Mouse (Mus musculus): ENCODE data around the gene Snap47. TPM values are rescaled to one million over a fixed set of nuclear protein-coding genes. Genes with fewer than 3 reads are reported as not detected.

Snap47 gene
- polyA plus RNA-seq, 1 experiment from 2014 or later: 634 TPM

DNA sequence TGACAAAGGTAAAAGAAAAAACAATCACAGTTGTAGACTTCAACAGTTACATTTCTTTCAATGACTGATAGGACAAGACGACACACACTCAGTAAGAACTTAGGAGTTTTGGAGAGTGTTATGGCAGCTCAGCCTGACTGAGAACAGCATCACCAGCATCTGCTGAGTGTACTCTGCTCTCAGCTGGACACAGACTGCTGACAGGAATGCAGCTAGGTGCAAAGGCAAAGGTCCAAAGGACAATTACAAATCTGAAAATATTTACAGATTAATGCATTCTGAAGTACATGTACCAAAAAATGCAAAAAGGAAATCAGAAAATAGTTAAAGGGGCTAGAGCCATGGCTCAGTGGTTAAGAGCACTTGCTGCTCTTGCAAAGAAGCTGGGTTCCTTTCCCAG lies 21.0 kb downstream of the Snap47 start:
- no peak overlapping the region for H3K27ac ChIP-seq (ENCODE audit: low read depth, low read length)
- no peak for ATAC-seq
- no peaks in the 10 kb centered on the region for H3K27me3 ChIP-seq (replicated peaks; ENCODE audit: control insufficient read depth, insufficient read depth, low read length)
- H3K36me3 ChIP-seq (ENCODE audit: control insufficient read depth, insufficient read depth, low read length): peaks cover 15% of the 10 kb centered on the region
- H3K4me3 ChIP-seq (ENCODE audit: low read length): no peak overlapping the region
- no peak overlapping the region for H3K9ac ChIP-seq (ENCODE audit: low read depth, low read length)
- H3K4me2 ChIP-seq (ENCODE audit: low read length): no peak overlapping the region
- no peaks in the 10 kb centered on the region for H3K9me3 ChIP-seq (ENCODE audit: control insufficient read depth, low read length)
- no peaks in the 10 kb centered on the region for H3K4me1 ChIP-seq (ENCODE audit: control insufficient read depth, insufficient read depth, low read depth, low read length)
- 90% methylated on average over 1 of the region's 1 CpGs for WGBS

DNA sequence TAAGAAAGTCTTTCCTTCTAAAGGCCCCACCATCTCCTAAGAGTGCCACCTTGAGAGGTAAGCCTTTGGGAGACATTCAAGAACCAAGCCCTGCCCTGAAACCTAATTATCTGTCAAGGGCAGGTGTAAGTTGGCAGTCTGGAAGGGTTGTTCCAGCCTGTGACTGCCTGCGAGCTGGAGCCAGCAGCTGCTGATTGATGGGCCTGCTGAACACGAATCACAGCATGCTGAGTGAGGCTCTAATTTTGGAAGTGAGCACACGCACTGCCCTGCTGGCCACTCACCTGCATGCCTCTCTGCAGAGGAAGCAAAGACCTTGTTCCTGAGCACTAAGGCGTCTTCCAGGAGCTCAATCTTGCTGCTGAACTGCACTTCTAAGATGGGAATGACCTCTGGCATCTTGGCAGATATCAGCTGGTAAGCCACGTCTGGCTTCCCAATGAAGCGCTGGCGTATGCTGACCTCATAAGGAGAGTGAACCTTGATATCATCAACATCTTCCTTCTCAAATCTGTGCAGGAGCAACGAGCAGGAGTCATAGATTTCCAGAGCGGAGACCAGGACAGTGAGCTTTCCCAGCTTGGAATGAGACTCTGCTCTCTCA lies 22.8 kb downstream of the Snap47 start:
- peaks cover 18% of the 10 kb centered on the region for H3K36me3 ChIP-seq (ENCODE audit: control insufficient read depth, insufficient read depth, low read length)
- WGBS: 89% methylated on average over 9 of the region's 9 CpGs
- ATAC-seq: no peak

DNA sequence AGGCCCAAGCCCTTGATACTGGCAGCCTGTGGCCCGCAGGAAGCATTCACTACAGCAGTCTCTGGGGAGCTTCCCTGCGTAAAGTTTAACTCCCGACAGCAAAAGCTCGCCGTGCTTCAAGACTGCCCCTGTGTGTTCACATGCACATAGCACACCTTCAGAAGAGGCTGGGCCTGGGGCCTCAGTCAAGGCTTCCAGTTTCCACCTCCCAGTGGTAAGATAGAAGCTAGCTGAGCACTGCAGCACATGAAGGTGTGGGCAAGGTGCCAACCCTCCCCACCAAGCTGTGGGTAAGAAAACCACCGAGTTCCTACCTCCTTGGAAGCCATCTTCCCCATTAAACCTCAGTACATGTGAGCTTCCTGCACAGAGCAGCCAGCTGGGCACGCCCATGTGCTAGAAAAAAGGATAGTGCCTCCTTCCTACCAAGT lies 25.3 kb downstream of the Snap47 start:
- no peak for ATAC-seq
- Histone ChIP-seq H3K9me3 (ENCODE audit: control insufficient read depth, low read length) (no peaks in the 10 kb centered on the region), H3K9ac (ENCODE audit: low read depth, low read length) (no peak overlapping the region), H3K27me3 (replicated peaks; ENCODE audit: control insufficient read depth, insufficient read depth, low read length) (no peaks in the 10 kb centered on the region), H3K36me3 (ENCODE audit: control insufficient read depth, insufficient read depth, low read length) (peaks cover 27% of the 10 kb centered on the region), H3K27ac (ENCODE audit: low read depth, low read length) (no peak overlapping the region), H3K4me1 (ENCODE audit: control insufficient read depth, insufficient read depth, low read depth, low read length) (no peaks in the 10 kb centered on the region), H3K4me3 (ENCODE audit: low read length) (no peak overlapping the region), H3K4me2 (ENCODE audit: low read length) (no peak overlapping the region)
- 50% methylated on average over 7 of the region's 7 CpGs for WGBS

More for the DNA sequence above, 22.8 kb downstream of the Snap47 start:
- no peak overlapping the region for H3K4me2 ChIP-seq (ENCODE audit: low read length)
- H3K4me3 ChIP-seq (ENCODE audit: low read length): no peak overlapping the region
- H3K27me3 ChIP-seq (replicated peaks; ENCODE audit: control insufficient read depth, insufficient read depth, low read length): no peaks in the 10 kb centered on the region
- H3K9me3 ChIP-seq (ENCODE audit: control insufficient read depth, low read length): no peaks in the 10 kb centered on the region
- no peaks in the 10 kb centered on the region for H3K4me1 ChIP-seq (ENCODE audit: control insufficient read depth, insufficient read depth, low read depth, low read length)
- H3K27ac ChIP-seq (ENCODE audit: low read depth, low read length): no peak overlapping the region
- H3K9ac ChIP-seq (ENCODE audit: low read depth, low read length): no peak overlapping the region

DNA sequence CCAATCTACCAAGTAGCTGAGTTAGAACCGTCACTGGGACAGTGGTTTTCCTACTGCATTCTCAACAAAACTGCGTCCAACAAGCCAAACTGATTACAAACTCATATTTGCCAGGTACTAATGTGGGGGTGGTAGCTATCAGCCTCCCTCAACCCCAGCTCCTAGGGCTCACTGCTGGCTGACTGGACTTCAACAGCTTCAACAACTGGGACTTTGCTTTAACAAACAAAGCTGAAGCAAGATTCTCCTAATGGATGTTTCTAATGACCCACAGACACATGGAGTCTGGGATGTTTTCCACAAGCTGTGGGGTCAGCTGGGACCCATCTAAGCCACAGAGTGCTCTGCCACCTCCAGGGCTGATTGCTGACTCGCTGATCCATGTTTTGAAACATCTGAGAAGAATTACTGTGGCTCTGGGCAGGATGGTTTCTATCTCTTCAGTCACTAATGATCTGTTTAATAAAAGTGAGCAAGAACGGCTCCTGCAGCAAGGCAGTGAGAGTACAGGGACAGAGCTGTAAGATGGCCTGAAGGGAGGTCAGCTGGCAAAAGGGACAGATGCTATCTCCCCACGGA lies 27.9 kb downstream of the Snap47 start:
- H3K9ac ChIP-seq (ENCODE audit: low read depth, low read length): no peak overlapping the region

DNA sequence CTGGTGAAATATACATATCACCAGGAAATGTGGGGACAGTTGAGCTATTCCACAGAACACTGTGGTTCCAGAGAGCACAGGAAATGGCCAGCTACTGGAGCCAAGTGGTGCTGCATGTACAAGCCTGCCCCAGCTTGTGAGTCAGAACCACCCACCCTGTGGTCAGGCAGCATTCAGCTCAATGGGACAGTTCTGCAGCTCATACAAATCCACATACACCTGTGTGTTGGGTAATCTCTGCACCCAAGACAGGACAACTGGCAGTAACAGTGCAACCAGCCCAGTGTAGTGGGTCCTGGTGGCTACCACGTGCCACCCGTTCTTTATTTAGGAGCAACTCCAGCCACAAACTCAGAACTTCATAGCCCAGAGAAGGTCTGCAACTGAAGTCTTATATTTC lies 29.0 kb downstream of the Snap47 start:
- no peak overlapping the region for H3K9ac ChIP-seq (ENCODE audit: low read depth, low read length)
- no peak overlapping the region for H3K4me3 ChIP-seq (ENCODE audit: low read length)
- no peaks in the 10 kb centered on the region for H3K27me3 ChIP-seq (replicated peaks; ENCODE audit: control insufficient read depth, insufficient read depth, low read length)
- no peak for ATAC-seq
- H3K9me3 ChIP-seq (ENCODE audit: control insufficient read depth, low read length): no peaks in the 10 kb centered on the region
- peaks cover 21% of the 10 kb centered on the region for H3K36me3 ChIP-seq (ENCODE audit: control insufficient read depth, insufficient read depth, low read length)
- WGBS: 95% methylated on average over 2 of the region's 2 CpGs
- H3K4me2 ChIP-seq (ENCODE audit: low read length): no peak overlapping the region
- no peak overlapping the region for H3K27ac ChIP-seq (ENCODE audit: low read depth, low read length)
- H3K4me1 ChIP-seq (ENCODE audit: control insufficient read depth, insufficient read depth, low read depth, low read length): no peaks in the 10 kb centered on the region

More for the DNA sequence above, 27.9 kb downstream of the Snap47 start:
- Histone ChIP-seq H3K4me3 (ENCODE audit: low read length) (no peak overlapping the region), H3K27ac (ENCODE audit: low read depth, low read length) (no peak overlapping the region), H3K9me3 (ENCODE audit: control insufficient read depth, low read length) (no peaks in the 10 kb centered on the region), H3K36me3 (ENCODE audit: control insufficient read depth, insufficient read depth, low read length) (peaks cover 30% of the 10 kb centered on the region), H3K4me1 (ENCODE audit: control insufficient read depth, insufficient read depth, low read depth, low read length) (no peaks in the 10 kb centered on the region), H3K4me2 (ENCODE audit: low read length) (no peak overlapping the region), H3K27me3 (replicated peaks; ENCODE audit: control insufficient read depth, insufficient read depth, low read length) (no peaks in the 10 kb centered on the region)
- no peak for ATAC-seq
- 84% methylated on average over 5 of the region's 5 CpGs for WGBS

DNA sequence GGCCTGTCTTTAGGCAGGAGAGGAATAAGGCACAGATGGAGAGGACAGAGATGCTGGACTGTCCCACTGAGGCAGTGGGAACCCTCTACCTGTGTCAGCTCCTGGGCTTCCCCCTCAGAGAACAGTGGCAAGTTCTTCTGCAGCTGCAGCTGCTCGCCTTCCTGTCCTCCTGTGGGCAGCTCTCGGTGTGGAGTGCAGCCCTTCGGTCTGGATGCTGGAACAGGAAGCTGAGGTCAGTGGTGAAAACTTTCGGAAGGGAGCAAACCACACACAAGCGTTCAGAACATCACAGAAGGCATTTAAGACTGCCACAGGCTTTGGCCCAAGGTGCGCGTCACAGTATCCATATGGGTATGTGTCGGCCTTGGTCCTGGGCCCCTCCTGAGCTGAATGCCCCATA lies 29.6 kb downstream of the Snap47 start:
- no peak for ATAC-seq
- 83% methylated on average over 8 of the region's 8 CpGs for WGBS
- Histone ChIP-seq H3K9me3 (ENCODE audit: control insufficient read depth, low read length) (no peaks in the 10 kb centered on the region), H3K27ac (ENCODE audit: low read depth, low read length) (no peak overlapping the region), H3K9ac (ENCODE audit: low read depth, low read length) (no peak overlapping the region), H3K27me3 (replicated peaks; ENCODE audit: control insufficient read depth, insufficient read depth, low read length) (no peaks in the 10 kb centered on the region), H3K4me3 (ENCODE audit: low read length) (no peak overlapping the region), H3K36me3 (ENCODE audit: control insufficient read depth, insufficient read depth, low read length) (peaks cover 21% of the 10 kb centered on the region), H3K4me1 (ENCODE audit: control insufficient read depth, insufficient read depth, low read depth, low read length) (no peaks in the 10 kb centered on the region), H3K4me2 (ENCODE audit: low read length) (no peak overlapping the region)

GRCm38 (mm10) chr11:59418708-59419107 lies 32.3 kb downstream of the Snap47 start:
- Histone ChIP-seq H3K27ac (ENCODE audit: low read depth, low read length) (no peak overlapping the region), H3K4me1 (ENCODE audit: control insufficient read depth, insufficient read depth, low read depth, low read length) (no peaks in the 10 kb centered on the region), H3K4me2 (ENCODE audit: low read length) (no peak overlapping the region), H3K36me3 (ENCODE audit: control insufficient read depth, insufficient read depth, low read length) (peaks cover 20% of the 10 kb centered on the region), H3K4me3 (ENCODE audit: low read length) (no peak overlapping the region), H3K9ac (ENCODE audit: low read depth, low read length) (no peak overlapping the region), H3K9me3 (ENCODE audit: control insufficient read depth, low read length) (no peaks in the 10 kb centered on the region), H3K27me3 (replicated peaks; ENCODE audit: control insufficient read depth, insufficient read depth, low read length) (no peaks in the 10 kb centered on the region)
- ATAC-seq: no peak
- WGBS: 78% methylated on average over 5 of the region's 5 CpGs

GRCm38 (mm10) chr11:59412999-59413863 lies 37.8 kb downstream of the Snap47 start:
- 85% methylated on average over 13 of the region's 13 CpGs for WGBS
- peaks cover 4% of the 10 kb centered on the region for H3K36me3 ChIP-seq (ENCODE audit: control insufficient read depth, insufficient read depth, low read length)

GRCm38 (mm10) chr11:59412058-59412457 lies 38.9 kb downstream of the Snap47 start:
- ATAC-seq: no peak
- H3K27me3 ChIP-seq (replicated peaks; ENCODE audit: control insufficient read depth, insufficient read depth, low read length): no peaks in the 10 kb centered on the region
- no peak overlapping the region for H3K9ac ChIP-seq (ENCODE audit: low read depth, low read length)
- H3K4me2 ChIP-seq (ENCODE audit: low read length): no peak overlapping the region
- H3K9me3 ChIP-seq (ENCODE audit: control insufficient read depth, low read length): no peaks in the 10 kb centered on the region
- H3K4me3 ChIP-seq (ENCODE audit: low read length): no peak overlapping the region
- peaks cover 11% of the 10 kb centered on the region for H3K36me3 ChIP-seq (ENCODE audit: control insufficient read depth, insufficient read depth, low read length)
- H3K27ac ChIP-seq (ENCODE audit: low read depth, low read length): no peak overlapping the region
- WGBS: 68% methylated on average over 6 of the region's 6 CpGs
- H3K4me1 ChIP-seq (ENCODE audit: control insufficient read depth, insufficient read depth, low read depth, low read length): no peaks in the 10 kb centered on the region

More at GRCm38 (mm10) chr11:59412999-59413863, 37.8 kb downstream of the Snap47 start:
- Histone ChIP-seq H3K4me2 (ENCODE audit: low read length) (no peak overlapping the region), H3K4me3 (ENCODE audit: low read length) (no peak overlapping the region), H3K9ac (ENCODE audit: low read depth, low read length) (no peak overlapping the region), H3K27me3 (replicated peaks; ENCODE audit: control insufficient read depth, insufficient read depth, low read length) (no peaks in the 10 kb centered on the region), H3K4me1 (ENCODE audit: control insufficient read depth, insufficient read depth, low read depth, low read length) (no peaks in the 10 kb centered on the region), H3K27ac (ENCODE audit: low read depth, low read length) (no peak overlapping the region), H3K9me3 (ENCODE audit: control insufficient read depth, low read length) (no peaks in the 10 kb centered on the region)
- no peak; the same call in 1 of the 2 replicates for ATAC-seq
